Mouse (Mus musculus) midbrain, embryonic 12.5 days (tissue): Measurements from ENCODE around the gene Mmp20. TPM values are rescaled to one million over a fixed set of nuclear protein-coding genes. Genes with fewer than 3 reads are reported as not detected.

Experiments used
- ATAC-seq: fragments of 200-750 bp; cut with Nextera tagmentation; 2 replicates; pipeline ENCODE4 v1.8.0; 2017; ENCODE audit warnings: low read depth, moderate TSS enrichment, moderate library complexity; ENCODE audit not compliant: low FRiP score
- H3K27ac ChIP-seq: fragments of 300-500 bp; sonication (generic); replicated peaks from 2 replicates; pipeline ENCODE4 v1.5.1; 2016; ENCODE audit warnings: mild to moderate bottlenecking
- H3K27me3 ChIP-seq: fragments of 300-500 bp; sonication (generic); 2 replicates; pipeline ENCODE4 v1.6.1; 2016; ENCODE audit warnings: mild to moderate bottlenecking
- H3K36me3 ChIP-seq: fragments of 300-500 bp; sonication (generic); 2 replicates; pipeline ENCODE4 v1.6.1; 2016
- H3K4me1 ChIP-seq: fragments of 300-500 bp; sonication (generic); 2 replicates; pipeline ENCODE4 v1.6.1; 2016
- H3K4me2 ChIP-seq: fragments of 300-500 bp; sonication (generic); replicated peaks from 2 replicates; pipeline ENCODE4 v1.6.1; 2016; ENCODE audit warnings: mild to moderate bottlenecking, moderate library complexity
- H3K4me3 ChIP-seq: fragments of 300-500 bp; sonication (generic); 2 replicates; pipeline ENCODE4 v1.5.1; 2016; ENCODE audit warnings: mild to moderate bottlenecking
- H3K9ac ChIP-seq: fragments of 300-500 bp; sonication (generic); replicated peaks from 2 replicates; pipeline ENCODE4 v1.6.1; 2016; ENCODE audit warnings: mild to moderate bottlenecking, moderate library complexity
- H3K9me3 ChIP-seq: fragments of 300-500 bp; sonication (generic); 2 replicates; pipeline ENCODE4 v1.6.1; 2016; ENCODE audit warnings: mild to moderate bottlenecking
- WGBS: fragments of 180-500 bp; shearing (Covaris S2); methylation state at CpG from one replicate; pipeline ENCODE4 v1.1.7; 2016; 5-methylcytosine and 5-hydroxymethylcytosine counted together
- polyA plus RNA-seq: library from polyadenylated mRNA; unstranded; fragments of >200 nt; fragmentation: Nextera tagmentation; extraction: Ambion mirVana; gene quantifications from 2 replicates; pipeline ENCODE4 v1.2.1, GENCODE M21; 2016

Mmp20 gene
- polyA plus RNA-seq, 1 experiment from 2014 or later, result not detected

GRCm38 (mm10) chr9:7695646-7696045 lies 67.6 kb downstream of the Mmp20 start:
- ATAC-seq, result no peak
- no peaks in the 10 kb centered on the region for H3K9me3 ChIP-seq
- H3K4me1 ChIP-seq, result no peaks in the 10 kb centered on the region
- no peak overlapping the region for H3K27ac ChIP-seq
- H3K27me3 ChIP-seq, result no peaks in the 10 kb centered on the region
- no peak overlapping the region for H3K9ac ChIP-seq
- no peaks in the 10 kb centered on the region for H3K36me3 ChIP-seq
- no peak overlapping the region for H3K4me2 ChIP-seq
- no peak overlapping the region for H3K4me3 ChIP-seq
- 87% methylated on average over 3 of the region's 3 CpGs for WGBS

GRCm38 (mm10) chr9:7708698-7709097 lies 80.7 kb downstream of the Mmp20 start:
- Histone ChIP-seq H3K36me3 (no peaks in the 10 kb centered on the region), H3K27me3 (no peaks in the 10 kb centered on the region), H3K27ac (no peak overlapping the region), H3K9me3 (no peaks in the 10 kb centered on the region), H3K9ac (no peak overlapping the region), H3K4me1 (no peaks in the 10 kb centered on the region), H3K4me2 (no peak overlapping the region), H3K4me3 (no peak overlapping the region)
- WGBS, result 84% methylated on average over 6 of the region's 6 CpGs
- ATAC-seq, result no peak

GRCm38 (mm10) chr9:7711196-7711595 lies 83.2 kb downstream of the Mmp20 start:
- Histone ChIP-seq H3K4me2 (no peak overlapping the region), H3K27me3 (no peaks in the 10 kb centered on the region), H3K9me3 (no peaks in the 10 kb centered on the region), H3K9ac (no peak overlapping the region), H3K36me3 (no peaks in the 10 kb centered on the region), H3K4me3 (no peak overlapping the region), H3K4me1 (no peaks in the 10 kb centered on the region), H3K27ac (no peak overlapping the region)
- ATAC-seq, result no peak
- WGBS, result 73% methylated on average over 4 of the region's 4 CpGs

GRCm38 (mm10) chr9:7714062-7714907 lies 86.3 kb downstream of the Mmp20 start:
- peak; percentile 67 for ATAC-seq
- Histone ChIP-seq H3K9ac (no peak overlapping the region), H3K9me3 (no peaks in the 10 kb centered on the region), H3K27me3 (no peaks in the 10 kb centered on the region), H3K4me3 (no peak overlapping the region), H3K36me3 (no peaks in the 10 kb centered on the region), H3K4me2 (no peak overlapping the region), H3K4me1 (no peaks in the 10 kb centered on the region), H3K27ac (no peak overlapping the region)
- WGBS, result 43% methylated on average over 4 of the region's 4 CpGs

- H3K4me1 ChIP-seq, result no peaks in the 10 kb centered on the region
- H3K4me3 ChIP-seq, result no peak overlapping the region
- H3K36me3 ChIP-seq, result no peaks in the 10 kb centered on the region
- 86% methylated on average over 2 of the region's 2 CpGs for WGBS
- H3K4me2 ChIP-seq, result no peak overlapping the region
- H3K9me3 ChIP-seq, result no peaks in the 10 kb centered on the region
- no peaks in the 10 kb centered on the region for H3K27me3 ChIP-seq
- peak; percentile 45; the same call in 1 of the 2 replicates for ATAC-seq
- H3K27ac ChIP-seq, result no peak overlapping the region
- no peak overlapping the region for H3K9ac ChIP-seq
Observed at GRCm38 (mm10) chr9:7714908-7715175, 86.8 kb downstream of the Mmp20 start.

GRCm38 (mm10) chr9:7721543-7721942 lies 93.5 kb downstream of the Mmp20 start:
- Histone ChIP-seq H3K9me3 (no peaks in the 10 kb centered on the region), H3K4me2 (no peak overlapping the region), H3K36me3 (no peaks in the 10 kb centered on the region), H3K4me1 (no peaks in the 10 kb centered on the region; the same call in 1 of the 2 replicates), H3K27ac (no peak overlapping the region), H3K4me3 (no peak overlapping the region), H3K9ac (no peak overlapping the region), H3K27me3 (no peaks in the 10 kb centered on the region)
- ATAC-seq, result no peak
- WGBS, result 93% methylated on average over 1 of the region's 1 CpGs

Other genes starting within 250 kb of the Mmp20 start
- gene Mmp1b, start 240.2 kb upstream of the Mmp20 start, polyA plus RNA-seq, result not detected in 2 replicates
- gene Mmp3, start 182.4 kb upstream of the Mmp20 start, polyA plus RNA-seq, result not detected in 2 replicates
- not detected in 2 replicates for gene Mmp10, start 125.9 kb upstream of the Mmp20 start, polyA plus RNA-seq
- gene Mmp8, start 69.8 kb upstream of the Mmp20 start, polyA plus RNA-seq, result 0.21 TPM in 1 of 2 replicates, not detected in the other
- gene Mmp27, start 56.8 kb upstream of the Mmp20 start, polyA plus RNA-seq, result not detected in 2 replicates
- gene Mmp7, start 63.9 kb downstream of the Mmp20 start, polyA plus RNA-seq, result not detected in 2 replicates
- 94.6 and 99.8 TPM in 2 replicates for gene Tmem123, start 135.8 kb downstream of the Mmp20 start, polyA plus RNA-seq
- gene Birc2, start 208.8 kb downstream of the Mmp20 start, polyA plus RNA-seq, result 42.8 and 46.6 TPM in 2 replicates
- 3.1 and 3.5 TPM in 2 replicates for gene Birc3, start 245.0 kb downstream of the Mmp20 start, polyA plus RNA-seq